Mouse (Mus musculus): Measurements from ENCODE around the gene Tex14.

Tex14 gene

DNA sequence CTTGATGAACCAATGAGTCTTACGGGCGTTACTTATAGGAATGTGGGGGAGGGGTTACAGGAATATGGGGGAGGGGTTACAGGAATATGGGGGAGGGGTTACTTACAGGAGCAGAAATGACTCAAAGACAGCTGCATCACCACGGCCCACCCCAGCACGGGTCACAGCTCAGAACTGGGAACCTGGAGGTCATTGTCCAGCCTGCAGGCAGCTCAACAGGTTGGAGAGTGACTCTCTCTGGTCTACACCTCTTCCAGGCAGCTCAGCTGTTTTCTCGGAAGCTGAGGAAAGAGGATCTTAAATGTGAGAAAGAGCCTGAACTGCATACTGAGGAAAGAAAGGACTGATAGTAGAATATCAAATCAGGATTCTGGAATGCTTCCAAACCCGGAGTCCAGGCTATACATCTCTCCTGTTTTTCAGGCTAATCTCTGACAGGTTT, 16.9 kb downstream of the Tex14 start:
- no peak for TF ChIP-seq GATA4 (IDR thresholded peaks at IDR 0.05; ENCODE audit: insufficient replicate concordance, low read length)

DNA sequence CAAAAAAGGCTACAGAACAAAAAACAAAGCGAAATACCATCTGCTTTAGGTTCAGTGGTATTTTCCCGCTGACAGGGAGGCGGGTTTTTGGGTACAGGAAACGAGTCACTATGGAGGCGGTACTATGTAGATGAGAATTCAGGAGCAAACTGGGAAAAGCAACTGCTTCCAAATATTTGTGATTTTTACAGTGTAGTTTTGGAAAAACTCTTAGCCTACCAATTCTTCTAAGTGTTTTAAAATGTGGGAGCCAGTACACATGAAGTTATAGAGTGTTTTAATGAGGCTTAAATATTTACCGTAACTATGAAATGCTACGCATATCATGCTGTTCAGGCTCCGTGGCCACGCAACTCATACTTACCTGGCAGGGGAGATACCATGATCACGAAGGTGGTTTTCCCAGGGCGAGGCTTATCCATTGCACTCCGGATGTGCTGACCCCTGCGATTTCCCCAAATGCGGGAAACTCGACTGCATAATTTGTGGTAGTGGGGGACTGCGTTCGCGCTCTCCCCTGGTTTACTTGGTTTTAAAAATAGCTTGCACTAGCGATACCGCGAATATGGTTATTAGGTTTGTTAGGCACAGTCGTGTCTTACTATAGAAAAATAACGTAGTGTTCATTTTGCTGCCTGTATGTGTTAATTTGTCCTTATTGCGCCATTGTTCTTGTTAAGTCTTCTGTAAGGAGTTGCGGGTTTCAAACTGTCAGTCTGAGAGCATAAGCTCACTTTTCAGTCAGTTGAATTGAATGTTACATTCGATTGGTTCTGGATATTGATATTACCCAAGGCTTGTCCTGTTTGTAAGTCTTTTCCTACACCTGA, 17.9 kb downstream of the Tex14 start:
- TF ChIP-seq GATA4 (IDR thresholded peaks at IDR 0.05; ENCODE audit: insufficient replicate concordance, low read length), result no peak; the same call in 1 of the 2 replicates

DNA sequence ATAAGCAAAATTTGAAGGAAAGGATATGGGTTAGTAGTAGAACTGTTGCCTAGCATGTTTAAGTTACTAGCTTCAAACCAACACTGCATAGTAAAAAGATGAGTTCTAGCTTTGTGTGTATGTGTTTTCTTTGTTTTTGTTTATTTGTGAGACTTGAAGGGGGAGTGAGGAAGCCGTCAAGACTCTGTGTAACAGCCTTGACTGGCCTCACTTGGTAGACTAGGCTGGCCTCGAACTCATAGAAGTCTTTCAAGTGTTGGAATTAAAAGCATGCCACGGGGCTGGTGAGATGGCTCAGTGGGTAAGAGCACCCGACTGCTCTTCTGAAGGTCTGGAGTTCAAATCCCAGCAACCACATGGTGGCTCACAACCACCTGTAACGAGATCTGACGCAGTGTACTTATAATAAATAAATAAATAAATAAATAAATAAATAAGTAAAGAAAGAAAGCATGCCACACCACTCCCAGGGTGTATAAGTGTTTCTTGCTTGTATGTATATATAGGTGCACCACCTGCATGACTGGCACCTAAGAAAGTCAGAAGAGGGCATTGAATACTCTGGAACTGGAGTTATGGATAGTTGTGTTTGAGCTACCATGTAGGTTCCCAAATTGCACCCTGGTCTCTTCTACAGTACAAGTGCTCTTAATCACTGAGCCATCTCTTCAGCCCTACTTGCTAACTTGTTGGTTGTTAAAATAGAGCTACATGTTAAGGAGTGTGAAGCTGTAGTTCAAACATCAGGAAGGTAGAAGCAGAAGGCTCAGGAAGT, 18.9 kb downstream of the Tex14 start:
- TF ChIP-seq GATA4 (IDR thresholded peaks at IDR 0.05; ENCODE audit: insufficient replicate concordance, low read length), result no peak

DNA sequence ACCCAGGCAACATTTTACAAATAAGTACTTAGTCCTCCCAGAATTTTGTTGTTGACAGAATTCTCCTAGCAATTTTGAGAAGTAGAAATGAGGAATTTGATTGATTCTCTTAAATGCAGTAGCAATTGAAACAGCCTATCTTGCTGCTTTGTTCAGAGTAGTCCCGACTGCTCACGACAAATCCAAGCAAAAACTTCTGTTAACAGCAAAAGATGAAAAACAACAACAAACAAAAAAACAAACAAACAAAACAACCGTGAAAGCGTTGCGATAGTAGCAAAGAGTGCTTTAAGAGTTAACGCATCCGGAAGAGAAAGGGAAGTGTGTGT, 21.2 kb downstream of the Tex14 start:
- no peak for TF ChIP-seq GATA4 (IDR thresholded peaks at IDR 0.05; ENCODE audit: insufficient replicate concordance, low read length)

DNA sequence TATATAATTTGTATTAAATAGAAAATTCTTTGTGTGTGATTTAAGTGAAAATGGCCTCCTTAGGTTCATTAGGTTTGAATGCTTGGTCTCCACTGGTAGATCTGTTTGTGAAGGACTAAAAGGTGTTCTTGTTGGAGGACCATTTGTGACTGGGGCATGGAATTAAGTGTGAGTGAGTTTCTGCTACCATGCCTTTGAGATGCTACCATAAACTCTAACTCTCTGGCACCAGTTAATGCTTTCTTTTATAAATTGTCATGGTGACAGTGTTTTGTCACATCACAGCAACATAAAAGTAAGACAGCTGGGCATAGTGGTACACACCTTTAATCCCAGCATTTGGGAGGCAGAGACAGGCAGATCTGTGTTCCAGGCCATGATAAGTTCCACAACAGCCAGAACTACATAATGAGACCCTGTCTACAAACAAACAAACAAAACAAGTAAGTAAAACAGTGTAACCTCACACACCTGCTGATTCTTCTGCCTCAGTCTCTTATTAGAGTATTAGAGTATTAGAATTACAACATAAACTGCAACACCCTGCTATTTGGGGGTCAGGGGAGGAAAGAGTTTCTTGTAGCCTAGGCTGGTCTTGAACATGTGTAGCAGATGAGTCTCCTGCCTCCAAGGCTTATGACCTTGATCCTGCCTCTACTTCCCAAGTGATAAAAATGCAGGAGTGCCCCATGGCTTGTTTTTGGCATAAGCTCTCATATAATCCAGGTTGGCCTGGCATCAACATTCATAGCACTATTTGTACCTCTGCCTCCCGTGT, 22.6 kb downstream of the Tex14 start:
- no peak for TF ChIP-seq GATA4 (IDR thresholded peaks at IDR 0.05; ENCODE audit: insufficient replicate concordance, low read length)

DNA sequence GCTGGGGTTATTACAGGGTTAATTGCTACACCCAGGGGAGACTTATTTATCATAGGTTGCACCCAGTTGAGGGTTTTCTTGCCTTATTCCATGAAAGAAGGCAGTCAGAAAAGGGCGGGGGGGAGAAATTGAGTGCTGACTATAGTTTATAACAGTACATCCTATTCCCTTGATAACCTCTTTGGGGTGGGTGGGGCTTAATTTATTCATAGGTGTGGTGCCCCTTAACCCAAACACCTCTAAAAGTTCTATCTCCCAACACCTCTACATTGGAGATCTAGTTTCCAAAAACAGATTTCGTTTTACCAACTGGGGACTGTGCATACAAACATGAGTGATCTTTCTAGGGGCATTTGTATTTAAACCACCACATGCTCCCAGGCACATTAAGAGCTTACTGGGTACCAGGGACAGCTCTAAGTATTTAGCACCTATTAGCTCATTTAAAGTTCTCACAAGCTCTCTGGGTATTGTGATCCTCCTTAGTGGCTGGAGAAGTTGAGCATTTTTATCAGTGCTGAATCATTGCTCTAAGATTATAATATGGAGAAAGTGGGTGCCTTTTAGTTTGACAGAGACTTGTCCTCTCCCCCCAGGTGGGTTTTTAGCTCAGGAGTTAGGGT, 23.3 kb downstream of the Tex14 start:
- TF ChIP-seq GATA4 (IDR thresholded peaks at IDR 0.05; ENCODE audit: insufficient replicate concordance, low read length), result no peak

DNA sequence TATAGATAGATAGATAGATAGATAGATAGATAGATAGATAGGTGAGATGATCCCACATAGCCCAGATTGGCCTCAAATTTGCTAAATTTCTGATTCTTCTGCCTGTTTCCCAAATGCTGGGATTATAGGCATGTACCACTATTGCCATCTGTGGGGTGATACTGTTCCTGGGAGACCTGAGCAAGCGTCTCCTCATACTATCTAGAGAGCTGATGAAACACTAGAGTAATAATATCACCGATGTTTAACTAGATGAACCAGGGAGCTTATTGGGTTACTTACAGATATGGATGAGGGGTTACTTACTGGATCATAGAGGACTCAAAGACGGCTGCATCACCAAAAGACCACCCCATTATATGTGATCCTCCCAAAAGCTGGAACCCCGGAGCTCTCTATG, 24.5 kb downstream of the Tex14 start:
- no peak for TF ChIP-seq GATA4 (IDR thresholded peaks at IDR 0.05; ENCODE audit: insufficient replicate concordance, low read length)

DNA sequence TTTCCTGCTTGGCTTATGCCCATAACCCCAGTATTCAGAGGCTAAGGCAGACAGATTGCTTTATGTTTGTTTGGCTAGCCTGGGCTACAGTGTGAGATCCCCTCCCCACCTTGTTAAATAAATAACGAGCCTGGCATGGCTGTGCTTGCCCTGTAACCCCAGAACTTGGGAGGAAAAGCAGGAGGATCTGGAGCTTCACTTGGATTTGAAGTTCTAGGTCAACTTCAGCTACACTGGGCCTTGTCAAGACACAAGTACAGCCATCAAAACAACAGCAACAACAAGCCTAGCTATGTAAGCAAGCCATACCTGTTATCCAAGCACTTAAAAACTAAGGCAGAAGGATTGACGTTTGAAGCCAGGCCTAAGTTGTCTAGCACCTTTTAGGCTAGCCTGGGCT, 25.5 kb downstream of the Tex14 start:
- TF ChIP-seq GATA4 (IDR thresholded peaks at IDR 0.05; ENCODE audit: insufficient replicate concordance, low read length), result no peak

DNA sequence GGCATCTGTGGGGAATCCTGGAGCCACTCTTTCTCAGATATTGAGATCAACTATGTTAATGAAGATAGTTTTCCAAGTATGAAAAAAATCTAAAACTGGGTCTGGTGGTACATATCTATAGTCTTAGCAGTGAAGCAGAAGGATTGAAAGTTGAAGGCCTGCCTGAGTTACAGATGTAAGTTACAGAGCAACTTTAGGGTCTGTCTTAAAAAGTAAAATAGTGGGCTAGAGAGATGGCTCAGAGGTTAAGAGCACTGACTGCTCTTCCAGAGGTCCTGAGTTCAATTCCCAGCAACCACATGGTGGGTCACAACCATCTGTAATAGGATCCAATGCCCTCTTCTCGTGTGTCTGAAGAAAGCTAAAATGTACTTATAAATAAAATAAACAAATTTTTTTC, 27.6 kb downstream of the Tex14 start:
- no peak for TF ChIP-seq GATA4 (IDR thresholded peaks at IDR 0.05; ENCODE audit: insufficient replicate concordance, low read length)

DNA sequence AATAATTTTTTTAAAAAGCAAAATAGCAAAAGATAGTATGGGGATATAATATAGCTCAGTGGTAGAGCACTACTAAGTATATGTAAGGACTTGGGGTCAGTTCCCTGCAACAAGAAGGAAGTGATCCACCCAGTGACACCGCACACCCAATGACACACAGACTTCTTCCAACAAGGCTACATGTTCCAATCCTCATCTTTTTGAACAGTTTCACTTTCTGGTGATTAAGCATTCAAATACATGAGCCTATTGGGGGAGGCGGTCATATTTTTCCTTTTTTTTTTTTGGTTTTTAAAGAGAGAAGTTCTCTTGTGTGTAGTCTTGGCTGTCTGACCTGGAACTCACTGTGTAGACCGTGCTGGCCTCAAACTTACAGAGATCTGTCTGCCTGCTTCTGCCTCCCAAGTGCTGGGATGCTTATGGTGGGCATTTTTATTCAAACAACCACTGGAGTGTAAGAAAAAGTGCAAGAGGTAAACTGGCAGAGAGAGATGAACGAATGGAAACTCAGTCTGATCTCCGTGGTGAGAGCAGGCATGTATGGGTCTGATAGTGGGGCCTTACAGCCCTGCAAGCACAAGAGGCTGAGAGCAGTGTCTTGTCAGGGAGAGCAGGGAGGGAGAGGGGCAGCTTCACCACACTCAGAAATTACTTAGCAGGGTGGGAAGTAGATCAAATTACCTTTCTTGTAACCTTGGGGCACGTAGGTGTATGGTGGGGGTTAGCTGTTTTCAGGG, 28.2 kb downstream of the Tex14 start:
- no peak for TF ChIP-seq GATA4 (IDR thresholded peaks at IDR 0.05; ENCODE audit: insufficient replicate concordance, low read length)

DNA sequence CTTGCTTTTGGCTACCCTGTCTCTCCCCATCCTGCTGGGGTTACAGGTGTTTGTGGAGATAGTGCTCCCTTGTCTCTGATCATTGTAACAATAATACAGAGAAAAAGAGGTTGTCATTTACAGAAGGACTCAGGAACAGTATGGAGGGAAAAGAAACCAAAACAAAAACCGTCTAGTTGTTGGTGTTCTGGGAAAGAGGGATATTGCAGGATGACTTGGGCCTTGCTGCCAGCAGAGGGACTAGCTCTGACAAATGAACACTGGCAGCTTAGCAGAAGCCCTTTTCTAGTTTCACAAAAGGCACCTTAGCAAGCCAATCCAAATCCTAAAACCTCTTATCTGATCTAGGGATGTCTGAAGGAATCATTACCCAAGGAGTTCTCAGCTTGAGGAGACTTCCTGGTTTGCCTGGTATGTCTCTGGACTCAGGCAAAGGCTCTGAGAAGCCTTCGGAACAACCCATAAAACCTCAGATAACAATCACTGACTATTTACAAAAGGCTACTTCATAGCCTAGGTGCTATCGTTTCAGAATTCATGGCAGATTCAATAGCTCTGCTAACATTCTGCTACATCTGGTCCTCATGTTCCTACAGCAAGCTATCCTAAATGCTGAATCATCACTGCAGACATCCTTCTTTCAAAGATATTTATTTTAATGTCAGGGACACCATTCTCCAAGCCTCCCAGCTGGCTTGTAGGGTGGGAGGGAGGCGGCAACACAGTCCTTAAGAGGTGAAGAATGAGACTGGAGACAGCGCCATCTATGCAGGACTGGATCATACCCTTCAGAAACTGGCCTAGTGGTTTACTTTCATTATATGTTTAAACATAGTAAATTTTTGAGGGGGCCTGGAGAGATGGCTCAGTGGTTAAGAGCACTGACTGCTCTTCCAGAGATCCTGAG, 31.7 kb downstream of the Tex14 start:
- TF ChIP-seq GATA4 (IDR thresholded peaks at IDR 0.05; ENCODE audit: insufficient replicate concordance, low read length), result no peak

DNA sequence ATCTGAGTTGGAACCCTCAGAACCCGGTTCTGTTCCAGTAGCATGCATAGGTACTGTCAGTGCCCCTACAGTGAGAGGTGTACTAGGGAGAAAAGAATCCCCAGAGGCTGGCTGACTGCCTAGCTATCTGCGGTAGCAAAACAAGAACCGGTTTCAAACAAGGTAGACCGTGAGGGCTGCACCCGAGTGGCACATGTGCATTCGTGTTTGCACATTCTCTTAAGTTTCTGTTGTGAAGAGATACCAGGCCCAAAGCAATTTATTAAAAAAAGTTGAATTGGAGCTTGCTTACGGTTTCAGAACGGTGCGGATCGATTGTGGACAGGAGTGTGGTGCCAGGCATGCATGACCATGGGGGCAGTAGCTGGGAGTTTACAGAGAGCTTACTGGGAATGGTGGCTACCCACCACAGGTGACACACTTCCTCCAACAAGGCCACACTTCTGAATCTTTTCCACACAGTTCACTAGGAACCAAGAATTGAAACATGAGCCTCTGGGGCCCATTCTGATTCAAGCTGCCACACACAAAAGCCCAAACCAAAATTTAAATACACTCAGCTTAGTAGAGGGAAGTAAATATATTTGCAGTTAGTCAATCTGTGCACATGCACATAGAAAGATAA, 35.0 kb downstream of the Tex14 start:
- TF ChIP-seq GATA4 (IDR thresholded peaks at IDR 0.05; ENCODE audit: insufficient replicate concordance, low read length), result no peak

DNA sequence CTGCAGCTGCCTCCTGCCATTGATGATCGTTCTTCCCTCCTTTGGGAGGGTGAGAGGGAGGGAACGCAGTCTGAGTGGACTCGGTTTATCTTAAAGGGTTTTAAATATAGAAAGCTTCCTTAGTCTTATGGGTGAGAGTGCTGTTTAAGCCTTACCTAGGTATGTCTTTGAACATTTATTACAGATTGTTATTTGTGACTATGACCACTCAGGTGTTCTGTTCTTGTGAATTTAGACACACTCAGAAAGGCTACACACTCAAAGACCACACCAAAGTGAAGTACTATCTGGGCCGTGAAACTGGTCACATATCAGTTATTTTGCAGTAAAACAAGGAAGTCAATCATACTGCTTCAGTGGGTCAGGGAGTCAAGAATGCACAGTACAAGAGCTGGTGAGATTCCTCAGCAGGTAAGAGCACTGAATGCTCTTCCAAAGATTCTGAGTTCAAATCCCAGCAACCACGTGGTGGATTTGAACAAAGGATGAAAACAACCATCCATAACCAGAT, 38.6 kb downstream of the Tex14 start:
- no peak for TF ChIP-seq GATA4 (IDR thresholded peaks at IDR 0.05; ENCODE audit: insufficient replicate concordance, low read length)

Data from liver, adult (tissue).